Mouse (Mus musculus): ENCODE data around the gene Podn. TPM values are rescaled to one million over a fixed set of nuclear protein-coding genes. Genes with fewer than 3 reads are reported as not detected.
A peak's percentile ranks its signal among the peaks of the same experiment; 100 is the strongest.

Podn gene
- polyA plus RNA-seq, 1 experiment from 2014 or later: 0.90 TPM

DNA sequence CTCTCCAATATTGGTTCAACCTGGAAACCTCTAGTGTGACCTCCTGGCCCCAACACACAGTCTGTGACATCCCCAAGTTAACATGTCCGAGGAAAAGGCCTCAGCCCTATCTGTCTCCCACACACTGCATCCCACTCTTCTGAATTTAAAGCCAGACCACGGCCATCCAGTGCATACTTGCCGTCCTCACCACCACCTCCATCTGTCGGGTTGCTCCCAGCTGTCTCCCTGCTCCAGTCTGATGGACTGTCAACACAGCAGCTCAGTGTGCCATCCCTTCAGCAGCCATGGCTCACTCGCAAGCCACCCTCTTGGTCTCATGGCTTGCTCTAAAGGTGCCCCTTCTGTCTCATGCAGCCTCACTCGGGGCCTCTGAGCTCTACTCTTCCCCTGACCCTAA is 100.5 kb downstream of the Podn start:
- Histone ChIP-seq H3K4me3 (no peak overlapping the region), H3K4me2 (no peak overlapping the region), H3K27me3 (0 out of 2 replicates have a peak, but pooled peaks cover under 1% of the 10 kb centered on the region), H3K36me3 (no peaks in the 10 kb centered on the region), H3K9ac (0 out of 2 replicates have a peak overlapping the region, but pooled peaks have one; percentile 16), H3K27ac (peak overlapping the region; percentile 77), H3K4me1 (peaks cover 27% of the 10 kb centered on the region), H3K9me3 (no peaks in the 10 kb centered on the region)
- ATAC-seq (ENCODE audit: insufficient number of reproducible peaks, insufficient read depth, low FRiP score, low TSS enrichment, low read depth): no peak
- WGBS: 81% methylated on average over 6 of the region's 6 CpGs

DNA sequence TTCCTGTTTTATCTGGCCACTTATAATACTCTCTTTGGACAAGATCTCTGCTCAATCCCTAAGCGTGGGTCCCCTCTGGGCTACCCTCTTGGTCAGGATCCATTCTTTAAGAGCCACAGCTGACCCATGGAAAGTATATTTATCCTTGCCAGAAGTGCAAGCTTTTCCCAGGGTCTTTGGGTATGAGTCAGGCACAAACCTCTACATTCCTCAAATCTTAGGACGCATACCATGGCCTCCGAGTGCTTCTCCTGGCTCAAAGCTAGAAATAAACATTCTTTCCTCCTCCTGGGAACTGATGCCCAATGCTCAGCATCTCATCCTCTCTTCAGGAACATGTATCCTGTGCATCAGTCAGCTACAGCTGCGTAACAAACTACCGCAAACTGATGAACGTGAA is 101.2 kb downstream of the Podn start:
- Histone ChIP-seq H3K4me1 (peaks cover 27% of the 10 kb centered on the region), H3K9ac (no peak overlapping the region), H3K36me3 (no peaks in the 10 kb centered on the region), H3K27me3 (0 out of 2 replicates have a peak, but pooled peaks cover 5% of the 10 kb centered on the region), H3K9me3 (no peaks in the 10 kb centered on the region), H3K27ac (no peak overlapping the region), H3K4me3 (no peak overlapping the region), H3K4me2 (no peak overlapping the region)
- WGBS: 94% methylated on average over 6 of the region's 6 CpGs
- ATAC-seq (ENCODE audit: insufficient number of reproducible peaks, insufficient read depth, low FRiP score, low TSS enrichment, low read depth): no peak

DNA sequence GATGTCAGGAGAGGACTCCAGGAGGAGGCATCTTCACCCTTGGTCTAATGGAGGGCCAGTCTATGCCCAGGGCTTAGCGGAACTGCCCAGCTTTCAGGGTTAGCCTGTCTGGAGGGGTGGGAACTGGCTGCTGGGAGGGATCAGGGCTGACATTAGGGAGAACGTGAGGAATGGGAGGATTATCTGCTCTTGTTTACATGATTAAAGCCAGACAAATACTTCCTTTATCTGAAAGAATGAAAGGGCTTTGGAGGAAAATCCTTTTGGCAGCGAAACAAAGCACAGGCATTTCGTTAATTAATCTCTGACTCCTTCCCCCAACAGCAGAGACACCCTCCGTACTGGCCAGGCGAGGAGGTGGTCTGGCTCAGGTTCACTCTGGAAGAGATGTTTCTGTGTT is 104.4 kb downstream of the Podn start:
- 11% methylated on average over 6 of the region's 6 CpGs for WGBS

DNA sequence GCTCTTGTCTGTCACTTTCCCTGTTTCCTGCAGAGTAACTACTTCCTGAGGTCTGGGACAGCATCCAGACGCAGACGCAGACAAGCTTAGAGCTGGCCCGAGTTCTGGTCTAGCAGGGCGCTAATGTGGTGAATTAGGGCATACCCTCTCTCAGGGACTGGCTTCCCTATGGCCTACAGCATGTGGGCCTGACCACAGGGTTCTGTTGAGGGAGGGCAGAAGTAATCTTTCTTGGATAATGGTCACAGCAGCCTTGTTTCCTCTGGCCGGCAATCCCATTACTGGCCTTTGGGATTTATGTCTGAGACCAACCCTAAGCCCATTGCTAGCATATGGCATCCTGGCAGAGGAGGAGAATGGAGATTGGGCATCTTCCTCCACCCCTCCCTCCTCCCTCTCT is 105.4 kb downstream of the Podn start:
- ATAC-seq (ENCODE audit: insufficient number of reproducible peaks, insufficient read depth, low FRiP score, low TSS enrichment, low read depth): no peak

More for the DNA sequence above, 104.4 kb downstream of the Podn start:
- Histone ChIP-seq H3K4me1 (peaks cover 19% of the 10 kb centered on the region), H3K4me3 (no peak overlapping the region), H3K9ac (no peak overlapping the region), H3K27ac (no peak overlapping the region), H3K27me3 (0 out of 2 replicates have a peak, but pooled peaks cover 5% of the 10 kb centered on the region), H3K36me3 (no peaks in the 10 kb centered on the region), H3K9me3 (no peaks in the 10 kb centered on the region), H3K4me2 (no peak overlapping the region)
- no peak for ATAC-seq (ENCODE audit: insufficient number of reproducible peaks, insufficient read depth, low FRiP score, low TSS enrichment, low read depth)

DNA sequence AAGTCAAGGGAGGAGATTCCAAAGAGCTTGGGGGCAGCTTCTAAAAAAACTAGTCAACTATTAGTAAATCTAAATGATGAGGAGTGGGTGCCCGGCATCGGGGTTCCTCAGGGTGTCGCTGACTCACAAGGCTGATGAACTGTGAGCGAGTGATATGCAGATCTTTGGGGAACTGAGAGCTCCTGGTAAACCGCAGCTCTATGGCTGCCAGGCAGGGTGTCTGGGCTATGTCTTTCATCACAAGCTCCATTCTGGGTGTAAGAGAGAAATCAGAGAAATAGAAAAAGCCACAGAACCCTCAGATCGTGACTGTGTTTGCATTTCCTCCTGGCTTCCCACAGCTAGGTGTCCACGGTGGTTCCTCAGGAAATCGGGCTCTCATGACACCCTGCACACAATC is 107.3 kb downstream of the Podn start:
- 62% methylated on average over 8 of the region's 8 CpGs for WGBS
- no peaks in the 10 kb centered on the region for H3K9me3 ChIP-seq
- no peak overlapping the region for H3K4me3 ChIP-seq
- 0 out of 2 replicates have a peak, but pooled peaks cover 5% of the 10 kb centered on the region for H3K27me3 ChIP-seq
- H3K4me1 ChIP-seq: peaks cover 27% of the 10 kb centered on the region
- ATAC-seq (ENCODE audit: insufficient number of reproducible peaks, insufficient read depth, low FRiP score, low TSS enrichment, low read depth): no peak
- H3K9ac ChIP-seq: no peak overlapping the region
- H3K36me3 ChIP-seq: no peaks in the 10 kb centered on the region
- H3K27ac ChIP-seq: no peak overlapping the region
- H3K4me2 ChIP-seq: no peak overlapping the region

More for the DNA sequence above, 105.4 kb downstream of the Podn start:
- Histone ChIP-seq H3K27ac (no peak overlapping the region), H3K4me2 (no peak overlapping the region), H3K36me3 (no peaks in the 10 kb centered on the region), H3K9ac (no peak overlapping the region), H3K9me3 (no peaks in the 10 kb centered on the region), H3K4me3 (no peak overlapping the region), H3K4me1 (peaks cover 11% of the 10 kb centered on the region), H3K27me3 (0 out of 2 replicates have a peak, but pooled peaks cover 5% of the 10 kb centered on the region)
- WGBS: 72% methylated on average over 5 of the region's 5 CpGs

DNA sequence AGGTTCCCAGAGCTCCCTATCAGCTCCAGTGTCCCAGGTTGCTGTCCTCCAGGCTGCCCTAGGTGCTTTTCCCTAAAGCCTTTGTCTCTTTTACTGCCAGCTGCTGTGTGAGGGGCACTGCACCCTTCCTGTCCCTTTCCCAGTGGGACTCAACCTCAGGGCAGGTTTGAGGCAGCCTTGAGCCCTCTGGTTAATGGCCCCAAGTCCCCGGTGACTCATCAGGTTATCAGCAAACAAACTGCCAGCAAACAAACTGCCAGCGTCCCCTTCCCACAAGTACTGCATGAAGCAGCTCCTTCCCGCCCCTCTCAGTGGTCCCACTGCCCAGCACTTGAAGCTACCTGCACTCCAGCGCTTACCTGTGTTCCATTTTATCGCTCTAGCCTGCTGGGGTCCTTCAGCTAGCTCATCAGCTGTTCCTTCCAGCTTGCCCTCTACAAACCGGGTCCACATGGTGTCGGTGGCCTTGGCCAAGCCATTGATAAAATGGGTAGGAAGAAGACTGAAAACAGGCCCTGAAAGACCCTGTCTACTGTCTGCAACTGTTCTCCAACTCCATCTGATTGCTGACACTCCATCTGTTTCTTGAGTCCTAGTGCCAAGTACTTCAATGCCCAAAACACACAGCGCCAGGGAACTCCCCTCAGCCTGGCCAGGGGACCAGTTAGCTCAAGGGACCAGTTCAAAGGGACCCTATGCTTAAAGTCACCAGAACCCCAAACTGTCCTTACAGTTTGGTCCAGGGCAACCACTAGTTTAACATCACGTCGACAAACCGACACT is 109.7 kb downstream of the Podn start:
- H3K9ac ChIP-seq: no peak overlapping the region
- no peak overlapping the region for H3K27ac ChIP-seq
- no peak overlapping the region for H3K4me3 ChIP-seq
- 0 out of 2 replicates have a peak, but pooled peaks cover 5% of the 10 kb centered on the region for H3K27me3 ChIP-seq
- no peaks in the 10 kb centered on the region for H3K36me3 ChIP-seq
- no peaks in the 10 kb centered on the region for H3K9me3 ChIP-seq
- 88% methylated on average over 11 of the region's 11 CpGs for WGBS
- peaks cover 31% of the 10 kb centered on the region for H3K4me1 ChIP-seq
- no peak overlapping the region for H3K4me2 ChIP-seq
- ATAC-seq (ENCODE audit: insufficient number of reproducible peaks, insufficient read depth, low FRiP score, low TSS enrichment, low read depth): no peak

DNA sequence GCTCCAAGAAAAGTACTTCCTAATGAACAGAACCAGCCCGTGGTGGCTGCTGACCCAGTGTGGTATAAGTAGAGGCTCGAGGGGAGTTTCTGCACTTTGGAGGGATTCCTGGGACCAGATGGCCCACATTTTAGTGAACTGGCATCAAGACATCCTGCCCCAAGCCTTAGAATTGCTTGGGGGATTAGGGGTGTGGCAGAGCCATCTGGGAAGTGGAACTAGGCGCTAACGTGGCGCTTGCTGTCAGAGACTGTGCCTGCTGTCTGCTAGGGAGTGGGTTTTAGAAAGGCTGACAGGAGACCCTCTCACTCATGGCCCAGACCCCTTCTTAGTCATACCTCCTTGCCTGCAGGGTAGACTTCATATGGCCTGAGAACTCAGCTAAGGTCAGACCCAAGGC is 110.4 kb downstream of the Podn start:
- no peak overlapping the region for H3K4me2 ChIP-seq
- WGBS: 59% methylated on average over 5 of the region's 5 CpGs
- H3K27ac ChIP-seq: peak overlapping the region; percentile 93
- H3K9me3 ChIP-seq: no peaks in the 10 kb centered on the region
- no peak overlapping the region for H3K9ac ChIP-seq
- 0 out of 2 replicates have a peak, but pooled peaks cover 5% of the 10 kb centered on the region for H3K27me3 ChIP-seq
- H3K36me3 ChIP-seq: no peaks in the 10 kb centered on the region
- no peak overlapping the region for H3K4me3 ChIP-seq
- peaks cover 34% of the 10 kb centered on the region for H3K4me1 ChIP-seq
- no peak for ATAC-seq (ENCODE audit: insufficient number of reproducible peaks, insufficient read depth, low FRiP score, low TSS enrichment, low read depth)

DNA sequence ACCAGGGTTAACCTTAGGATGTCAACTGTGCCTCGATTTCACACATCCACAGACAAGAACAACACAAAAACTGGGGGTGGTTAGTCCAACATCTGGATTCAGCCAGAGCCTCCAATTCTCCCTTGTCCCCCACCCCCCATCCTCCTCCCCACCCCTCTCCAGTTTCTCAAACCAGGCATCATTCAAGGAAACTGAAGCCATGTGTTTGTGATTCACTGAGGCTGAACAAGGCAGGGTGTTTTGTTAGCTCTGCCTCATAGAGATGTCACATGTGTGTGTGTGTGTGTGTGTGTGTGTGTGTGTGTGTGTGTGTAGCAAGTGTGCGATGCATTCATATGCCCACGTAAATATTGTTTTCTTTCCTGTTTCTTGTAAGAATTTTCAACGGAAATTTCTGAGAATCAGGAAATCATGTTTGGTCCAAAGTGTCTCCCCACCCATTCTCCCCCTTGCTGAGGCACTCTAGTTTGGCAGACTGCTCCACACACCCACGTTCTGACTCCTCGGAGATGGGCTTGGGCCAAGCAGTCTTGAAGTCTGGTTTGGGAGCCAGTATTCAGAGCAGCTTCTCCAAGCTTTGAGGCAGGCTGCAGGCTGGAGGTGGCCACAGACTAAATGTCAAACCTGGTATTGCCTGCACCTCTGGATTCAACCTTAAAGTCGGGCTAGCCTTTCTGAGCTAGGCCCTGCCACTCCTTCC is 111.8 kb downstream of the Podn start:
- Histone ChIP-seq H3K36me3 (no peaks in the 10 kb centered on the region), H3K4me2 (peak overlapping the region; percentile 18; the same call in 1 of the 2 replicates), H3K27ac (peak overlapping the region; percentile 93), H3K9ac (no peak overlapping the region), H3K4me1 (peaks cover 47% of the 10 kb centered on the region), H3K4me3 (no peak overlapping the region), H3K27me3 (no peaks in the 10 kb centered on the region), H3K9me3 (no peaks in the 10 kb centered on the region)
- WGBS: 19% methylated on average over 7 of the region's 7 CpGs
- peak; percentile 75 for ATAC-seq (ENCODE audit: insufficient number of reproducible peaks, insufficient read depth, low FRiP score, low TSS enrichment, low read depth)

DNA sequence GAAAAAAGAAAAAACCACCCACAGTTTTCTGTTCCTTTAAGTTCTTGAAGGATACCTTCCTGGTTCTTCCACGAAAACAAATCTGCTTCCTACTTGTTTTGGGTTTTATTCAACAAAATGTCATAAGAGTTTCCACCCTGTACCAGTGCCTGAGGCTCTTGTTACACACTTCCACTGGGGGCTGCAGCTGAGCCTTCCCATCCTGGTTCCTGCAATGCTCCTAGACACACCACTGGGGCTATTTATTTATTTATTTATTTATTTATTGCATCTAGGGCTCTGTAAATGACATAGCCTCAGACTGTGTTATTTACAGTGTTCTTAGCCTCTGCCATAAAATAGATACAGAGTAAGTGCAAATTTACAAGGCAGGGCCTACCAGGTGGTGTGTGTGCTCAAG is 112.5 kb downstream of the Podn start:
- H3K27ac ChIP-seq: peak overlapping the region; percentile 93
- no peaks in the 10 kb centered on the region for H3K9me3 ChIP-seq
- no peak for ATAC-seq (ENCODE audit: insufficient number of reproducible peaks, insufficient read depth, low FRiP score, low TSS enrichment, low read depth)
- no peak overlapping the region for H3K4me3 ChIP-seq
- H3K4me2 ChIP-seq: no peak overlapping the region
- H3K9ac ChIP-seq: no peak overlapping the region
- WGBS: 50% methylated on average over 1 of the region's 1 CpGs
- H3K27me3 ChIP-seq: no peaks in the 10 kb centered on the region
- peaks cover 51% of the 10 kb centered on the region for H3K4me1 ChIP-seq
- H3K36me3 ChIP-seq: no peaks in the 10 kb centered on the region

DNA sequence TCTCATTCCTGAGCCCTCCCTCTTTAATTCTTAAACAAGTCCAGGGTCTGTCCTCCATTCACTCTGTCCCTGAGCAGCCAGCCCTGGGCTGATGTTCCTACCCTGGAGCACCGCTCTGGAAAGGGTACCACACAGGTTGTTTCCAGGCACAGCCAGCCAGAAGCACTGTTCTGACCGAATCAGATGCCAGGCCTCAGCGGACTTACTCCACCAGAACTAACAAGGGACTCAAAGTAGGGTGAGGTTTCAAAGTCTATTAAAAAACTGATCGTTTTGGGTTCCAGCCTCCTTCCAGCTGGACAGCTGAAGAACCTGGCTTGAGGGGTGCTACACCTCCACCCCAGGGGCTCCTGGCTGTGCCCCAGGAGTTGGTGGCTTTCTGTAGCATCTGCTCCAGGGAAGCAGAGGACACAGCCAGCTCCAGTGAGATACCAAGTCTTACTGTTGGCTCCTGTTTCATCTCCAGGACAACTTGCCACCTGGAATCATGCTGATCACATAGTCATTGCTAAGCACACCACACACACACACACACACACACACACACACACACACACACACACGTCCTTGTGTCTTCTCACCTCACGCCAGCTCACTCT is 116.1 kb downstream of the Podn start:
- 64% methylated on average over 6 of the region's 6 CpGs for WGBS

DNA sequence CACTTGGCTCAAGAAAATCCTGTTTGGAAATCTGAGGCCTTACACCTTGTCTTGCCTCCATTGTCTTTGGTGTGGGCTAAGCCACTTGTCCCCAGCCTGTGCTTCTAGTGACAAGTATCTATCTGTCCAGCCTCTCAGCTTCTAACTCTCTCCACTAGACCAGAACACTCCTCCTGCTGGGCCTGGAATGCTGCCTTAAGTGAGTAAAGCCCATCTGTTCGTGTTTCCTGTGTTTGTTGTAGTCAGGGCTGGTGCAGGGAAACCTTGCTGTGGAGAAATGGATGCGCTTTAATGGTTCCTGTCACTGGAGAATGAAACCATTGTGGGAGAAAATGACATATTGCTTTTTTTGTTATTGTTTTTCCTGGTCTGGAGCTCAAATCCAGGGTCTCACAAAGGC is 116.7 kb downstream of the Podn start:
- H3K4me3 ChIP-seq: no peak overlapping the region
- peaks cover 35% of the 10 kb centered on the region for H3K4me1 ChIP-seq
- H3K27me3 ChIP-seq: no peaks in the 10 kb centered on the region
- H3K9ac ChIP-seq: no peak overlapping the region
- H3K36me3 ChIP-seq: no peaks in the 10 kb centered on the region
- no peak for ATAC-seq (ENCODE audit: insufficient number of reproducible peaks, insufficient read depth, low FRiP score, low TSS enrichment, low read depth)
- no peaks in the 10 kb centered on the region for H3K9me3 ChIP-seq
- no peak overlapping the region for H3K27ac ChIP-seq
- H3K4me2 ChIP-seq: no peak overlapping the region
- WGBS: 35% methylated on average over 2 of the region's 2 CpGs

More for the DNA sequence above, 116.1 kb downstream of the Podn start:
- Histone ChIP-seq H3K9ac (no peak overlapping the region), H3K9me3 (no peaks in the 10 kb centered on the region), H3K36me3 (no peaks in the 10 kb centered on the region), H3K4me1 (peaks cover 41% of the 10 kb centered on the region), H3K27me3 (no peaks in the 10 kb centered on the region), H3K27ac (no peak overlapping the region), H3K4me2 (no peak overlapping the region), H3K4me3 (no peak overlapping the region)
- no peak for ATAC-seq (ENCODE audit: insufficient number of reproducible peaks, insufficient read depth, low FRiP score, low TSS enrichment, low read depth)

Data from embryonic facial prominence, embryonic 13.5 days (tissue).